Mouse (Mus musculus): ENCODE results near the gene Phc1.

DNA sequence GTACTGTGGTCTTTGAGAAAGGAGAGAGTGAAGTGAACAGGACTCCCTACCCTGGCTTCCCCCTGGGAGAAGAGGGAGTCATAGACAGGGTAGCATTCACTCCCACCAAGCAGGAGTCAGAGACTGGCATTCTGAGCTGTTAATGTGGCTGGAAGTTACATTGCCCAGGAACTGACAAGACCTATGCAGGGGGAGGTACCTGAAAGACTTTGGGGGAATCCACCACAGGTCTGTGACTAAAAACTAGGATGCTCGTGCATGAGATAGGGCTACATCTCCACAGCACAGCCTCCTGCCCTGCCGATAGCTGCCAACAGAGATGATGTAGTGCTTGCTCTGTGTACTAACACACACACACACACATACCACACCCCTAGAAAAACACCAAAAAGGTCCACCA is 56.9 kb downstream of the Phc1 start:
- no peak for TF ChIP-seq CTCF (IDR thresholded peaks at IDR 0.05; ENCODE audit: low read depth)
- no peak for TF ChIP-seq EP300 (IDR thresholded peaks at IDR 0.05; ENCODE audit: low read depth)

Data from liver, embryonic 14.5 days (tissue).